Mouse (Mus musculus): ENCODE results near the gene Cd8b1. TPM values are rescaled to one million over a fixed set of nuclear protein-coding genes. Genes with fewer than 3 reads are reported as not detected.
"Not testable (repeated sequence)": the region's sequence is repeated elsewhere in the genome, so short reads cannot be mapped to it uniquely, and the experiment has no call there.

The Cd8b1 gene
- polyA plus RNA-seq, 1 experiment from 2014 or later = not detected

DNA sequence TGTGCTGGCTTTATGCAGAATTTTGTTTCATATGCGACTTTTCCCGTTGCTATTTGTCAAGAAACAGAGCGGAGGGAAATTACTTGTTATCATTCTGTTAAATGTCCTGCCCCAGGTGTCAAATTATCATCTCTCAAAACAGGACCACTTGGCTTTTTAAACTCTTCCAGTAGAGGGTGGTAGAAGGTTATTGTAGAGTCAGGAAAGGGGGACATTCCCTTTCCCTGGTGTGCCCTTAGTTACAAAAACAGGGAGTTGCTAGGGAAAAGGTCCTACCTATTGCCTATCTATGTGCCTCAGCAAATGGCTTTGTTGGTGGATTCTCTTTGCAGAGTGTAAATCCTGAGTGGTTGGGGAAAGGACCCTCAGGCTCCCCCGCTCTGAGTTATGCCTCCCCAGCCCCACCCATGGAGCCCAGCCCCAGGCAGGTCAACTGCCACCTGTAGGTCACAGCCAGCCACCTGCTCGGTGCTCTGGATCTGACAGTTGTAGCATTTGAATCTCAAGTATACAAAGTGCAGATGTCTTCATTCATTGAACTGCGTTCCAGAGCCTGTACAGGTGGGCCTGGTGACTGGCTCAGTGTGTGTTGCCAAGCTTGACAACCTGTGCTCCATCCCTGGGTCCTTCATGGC is 20.4 kb upstream of the Cd8b1 start:
- Histone ChIP-seq H3K9me3 (ENCODE audit: low read depth, low read length) (no peaks in the 10 kb centered on the region), H3K9ac (no peak overlapping the region), H3K36me3 (ENCODE audit: insufficient read depth) (no peaks in the 10 kb centered on the region), H3K4me2 (no peak overlapping the region), H3K4me1 (ENCODE audit: insufficient read depth) (no peaks in the 10 kb centered on the region), H3K27me3 (ENCODE audit: insufficient read depth, low read length) (no peaks in the 10 kb centered on the region), H3K4me3 (ENCODE audit: low read depth, low read length) (no peak overlapping the region), H3K27ac (ENCODE audit: low read depth) (no peak overlapping the region)
- peak; percentile 10 for DNase-seq
- ATAC-seq (ENCODE audit: insufficient read depth) = no peak
- peak; percentile 22; the same call in 1 of the 2 replicates for TF ChIP-seq CTCF (IDR thresholded peaks at IDR 0.05; ENCODE audit: low read depth)
- 50% methylated on average over 6 of the region's 6 CpGs for WGBS

DNA sequence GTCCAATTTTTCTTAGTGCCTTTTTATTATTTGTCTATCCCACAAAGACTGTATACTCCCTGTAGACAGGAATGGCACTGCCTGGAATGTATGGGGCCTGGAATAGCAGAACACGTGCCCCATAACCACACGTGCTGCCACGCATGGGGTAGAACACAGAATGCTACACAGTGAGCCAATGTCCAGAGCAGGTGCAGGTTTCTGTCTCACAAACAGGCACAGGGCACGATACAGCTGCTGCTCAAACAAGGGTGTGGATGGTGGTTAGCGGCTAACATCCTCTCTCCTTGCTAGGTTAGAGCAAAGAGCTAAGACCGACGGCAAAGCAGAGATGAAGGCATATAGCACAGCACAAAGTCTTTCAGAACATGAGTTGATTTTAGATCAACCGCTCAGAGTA is 15.1 kb upstream of the Cd8b1 start:
- Histone ChIP-seq H3K9ac (no peak overlapping the region), H3K9me3 (ENCODE audit: low read depth, low read length) (no peaks in the 10 kb centered on the region), H3K36me3 (ENCODE audit: insufficient read depth) (no peaks in the 10 kb centered on the region), H3K27me3 (ENCODE audit: insufficient read depth, low read length) (no peaks in the 10 kb centered on the region), H3K4me1 (ENCODE audit: insufficient read depth) (no peaks in the 10 kb centered on the region), H3K4me2 (no peak overlapping the region), H3K27ac (ENCODE audit: low read depth) (no peak overlapping the region), H3K4me3 (ENCODE audit: low read depth, low read length) (no peak overlapping the region)
- no peak for TF ChIP-seq CTCF (IDR thresholded peaks at IDR 0.05; ENCODE audit: low read depth)
- WGBS = 83% methylated on average over 8 of the region's 8 CpGs
- ATAC-seq (ENCODE audit: insufficient read depth) (no peak), DNase-seq (no peak)

DNA sequence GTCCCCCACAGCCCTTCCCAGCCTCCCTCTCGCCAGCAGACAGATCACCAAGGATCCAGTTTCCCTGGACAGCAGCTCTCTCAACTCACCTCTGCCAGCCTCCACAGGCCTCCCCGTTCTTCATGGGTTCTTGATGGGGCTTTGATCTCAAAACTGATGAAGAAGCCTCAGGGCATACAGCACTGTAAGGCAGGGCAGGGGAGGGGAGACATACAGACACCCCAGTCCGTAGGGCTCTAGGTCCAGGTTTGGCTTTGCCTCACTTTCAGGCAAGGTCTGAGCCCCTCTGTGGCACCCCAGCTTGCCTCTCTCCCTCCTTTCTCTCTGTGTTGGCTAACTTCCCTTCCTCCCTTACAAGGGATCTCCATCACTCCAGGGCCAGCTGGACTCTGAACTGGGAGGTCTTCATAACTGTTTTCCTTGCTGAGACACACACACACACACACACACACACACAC is 733 bp upstream of the Cd8b1 start, which contains the start of gene Smyd1:
Gene Smyd1 (minus strand): TSS at position 408 of the 458 bp plus-strand sequence.
- WGBS = 63% methylated on average over 3 of the region's 3 CpGs
- Histone ChIP-seq H3K9me3 (ENCODE audit: low read depth, low read length) (no peaks in the 10 kb centered on the region), H3K4me1 (ENCODE audit: insufficient read depth) (no peaks in the 10 kb centered on the region), H3K36me3 (ENCODE audit: insufficient read depth) (no peaks in the 10 kb centered on the region), H3K27ac (ENCODE audit: low read depth) (no peak within 1 kb of the TSS), H3K4me2 (no peak within 1 kb of the TSS), H3K9ac (no peak within 1 kb of the TSS), H3K27me3 (ENCODE audit: insufficient read depth, low read length) (no peaks in the 10 kb centered on the region), H3K4me3 (ENCODE audit: low read depth, low read length) (no peak within 1 kb of the TSS)
- DNase-seq = no peak
- ATAC-seq (ENCODE audit: insufficient read depth) = no peak
- TF ChIP-seq CTCF (IDR thresholded peaks at IDR 0.05; ENCODE audit: low read depth) = no peak

DNA sequence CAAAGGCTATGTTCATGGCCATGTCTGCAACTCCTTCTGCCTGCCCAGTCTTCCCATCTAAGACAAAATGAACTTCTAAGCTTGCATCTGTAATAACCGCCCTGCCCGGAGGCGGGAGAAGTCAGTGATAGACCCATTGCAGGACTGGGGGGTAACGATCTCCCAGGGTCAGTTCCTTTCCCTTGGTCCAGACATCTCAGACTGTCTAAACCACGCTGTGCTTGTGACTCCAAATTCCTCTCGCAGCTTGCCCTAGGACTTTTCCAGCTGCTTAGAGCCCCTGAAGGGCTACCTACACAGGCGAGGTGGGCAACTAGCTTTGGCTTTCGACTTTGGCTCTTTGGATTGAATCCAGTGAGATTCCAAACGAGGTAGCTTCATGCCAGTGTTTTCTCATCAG is 2.2 kb downstream of the Cd8b1 start:
- WGBS = 87% methylated on average over 9 of the region's 9 CpGs
- Histone ChIP-seq H3K27me3 (ENCODE audit: insufficient read depth, low read length) (no peaks in the 10 kb centered on the region), H3K27ac (ENCODE audit: low read depth) (no peak overlapping the region), H3K4me3 (ENCODE audit: low read depth, low read length) (no peak overlapping the region), H3K36me3 (ENCODE audit: insufficient read depth) (no peaks in the 10 kb centered on the region), H3K9ac (no peak overlapping the region), H3K9me3 (ENCODE audit: low read depth, low read length) (no peaks in the 10 kb centered on the region), H3K4me1 (ENCODE audit: insufficient read depth) (no peaks in the 10 kb centered on the region), H3K4me2 (no peak overlapping the region)
- DNase-seq (no peak), ATAC-seq (ENCODE audit: insufficient read depth) (no peak)
- no peak for TF ChIP-seq CTCF (IDR thresholded peaks at IDR 0.05; ENCODE audit: low read depth)

DNA sequence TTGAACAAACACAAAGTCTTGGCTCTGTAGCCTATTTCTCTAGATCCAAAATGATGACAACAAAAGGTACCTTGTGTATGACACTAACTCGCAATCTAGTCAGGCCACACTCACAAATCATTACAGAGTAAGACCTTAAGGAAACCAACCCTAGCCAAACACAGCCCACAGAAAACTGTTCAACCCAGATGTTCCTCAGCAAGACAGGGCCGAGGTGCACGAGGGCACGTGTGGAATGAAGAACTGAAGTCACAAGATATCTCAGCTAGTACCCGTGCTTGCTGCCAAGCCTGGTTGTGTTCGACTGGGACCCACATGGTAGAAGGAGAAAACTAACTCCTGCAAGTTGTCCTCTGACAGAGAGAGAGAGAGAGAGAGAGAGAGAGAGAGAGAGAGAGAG is 7.3 kb downstream of the Cd8b1 start:
- H3K4me1 ChIP-seq (ENCODE audit: insufficient read depth) = no peaks in the 10 kb centered on the region
- TF ChIP-seq CTCF (IDR thresholded peaks at IDR 0.05; ENCODE audit: low read depth) = no peak
- no peaks in the 10 kb centered on the region for H3K36me3 ChIP-seq (ENCODE audit: insufficient read depth)
- H3K9me3 ChIP-seq (ENCODE audit: low read depth, low read length) = no peaks in the 10 kb centered on the region
- DNase-seq (no peak), ATAC-seq (ENCODE audit: insufficient read depth) (no peak)
- no peak overlapping the region for H3K9ac ChIP-seq
- 83% methylated on average over 6 of the region's 6 CpGs for WGBS
- no peak overlapping the region for H3K27ac ChIP-seq (ENCODE audit: low read depth)
- H3K4me2 ChIP-seq = no peak overlapping the region
- no peaks in the 10 kb centered on the region for H3K27me3 ChIP-seq (ENCODE audit: insufficient read depth, low read length)
- no peak overlapping the region for H3K4me3 ChIP-seq (ENCODE audit: low read depth, low read length)

DNA sequence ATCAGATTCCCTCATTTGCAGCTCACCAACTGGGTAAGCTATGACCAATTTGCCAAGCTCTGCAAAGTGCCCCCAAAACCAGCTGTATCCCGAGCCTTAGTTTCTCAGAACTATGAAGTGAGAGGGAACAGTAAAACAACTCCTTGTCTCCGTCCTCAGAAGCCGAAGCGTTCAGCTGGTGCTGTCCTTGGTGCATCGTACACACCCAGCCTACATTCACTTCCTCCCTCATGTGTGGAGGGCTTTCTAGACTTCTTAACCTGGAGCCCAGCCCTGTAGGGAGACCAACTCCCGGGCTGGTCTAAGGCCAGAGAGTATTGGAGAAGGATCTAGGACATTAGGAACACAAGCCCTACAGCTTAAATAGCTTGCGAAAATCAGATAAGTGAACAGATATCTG is 7.9 kb downstream of the Cd8b1 start:
- Histone ChIP-seq H3K4me1 (ENCODE audit: insufficient read depth) (no peaks in the 10 kb centered on the region), H3K4me2 (no peak overlapping the region), H3K4me3 (ENCODE audit: low read depth, low read length) (no peak overlapping the region), H3K27me3 (ENCODE audit: insufficient read depth, low read length) (no peaks in the 10 kb centered on the region), H3K9me3 (ENCODE audit: low read depth, low read length) (no peaks in the 10 kb centered on the region), H3K27ac (ENCODE audit: low read depth) (no peak overlapping the region), H3K36me3 (ENCODE audit: insufficient read depth) (no peaks in the 10 kb centered on the region), H3K9ac (no peak overlapping the region)
- no peak for ATAC-seq (ENCODE audit: insufficient read depth)
- WGBS = 66% methylated on average over 7 of the region's 7 CpGs
- DNase-seq = no peak
- no peak for TF ChIP-seq CTCF (IDR thresholded peaks at IDR 0.05; ENCODE audit: low read depth)

DNA sequence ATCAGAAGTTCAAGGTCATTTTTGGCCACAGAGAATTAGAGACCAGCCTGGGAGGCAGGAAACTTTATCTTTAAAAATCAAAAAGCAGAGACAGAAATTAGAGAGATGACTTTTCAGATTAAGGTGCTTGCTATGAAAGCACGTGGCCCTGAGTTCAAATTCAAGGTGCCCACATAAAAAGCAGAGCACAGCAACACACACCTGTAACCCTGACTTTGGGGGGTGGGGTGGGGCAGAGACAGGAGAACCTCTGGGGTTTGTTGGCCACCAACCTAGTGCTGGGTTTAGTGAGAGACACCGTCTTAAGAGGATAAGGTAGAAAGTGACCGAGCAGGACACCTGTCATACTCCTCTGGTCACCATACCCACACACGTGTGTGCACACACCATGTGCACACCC is 8.9 kb downstream of the Cd8b1 start:
- WGBS = 97% methylated on average over 2 of the region's 4 CpGs
- not testable (repeated sequence) for H3K4me2 ChIP-seq; DNase-seq; ATAC-seq (ENCODE audit: insufficient read depth); H3K27ac ChIP-seq (ENCODE audit: low read depth); H3K27me3 ChIP-seq (ENCODE audit: insufficient read depth, low read length); H3K4me1 ChIP-seq (ENCODE audit: insufficient read depth); H3K4me3 ChIP-seq (ENCODE audit: low read depth, low read length); H3K9ac ChIP-seq; H3K9me3 ChIP-seq (ENCODE audit: low read depth, low read length); H3K36me3 ChIP-seq (ENCODE audit: insufficient read depth)
